Mouse (Mus musculus) forebrain, embryonic 15.5 days (tissue): ENCODE measurements around the gene Myom1. TPM values are rescaled to one million over a fixed set of nuclear protein-coding genes. Genes with fewer than 3 reads are reported as not detected.

Source experiments
- ATAC-seq: fragments of 200-750 bp; cut with Nextera tagmentation; replicated peaks from 2 replicates; pipeline ENCODE4 v1.8.0; 2017; ENCODE audit warnings: mild to moderate bottlenecking, moderate TSS enrichment, moderate library complexity
- H3K27ac ChIP-seq: fragments of 300-500 bp; sonication (generic); replicated peaks from 2 replicates; pipeline ENCODE4 v1.5.1; 2015; ENCODE audit warnings: mild to moderate bottlenecking, inconsistent platforms
- H3K27me3 ChIP-seq: fragments of 300-500 bp; sonication (generic); 2 replicates; pipeline ENCODE4 v1.6.1; 2015; ENCODE audit warnings: inconsistent platforms
- H3K36me3 ChIP-seq: fragments of 300-500 bp; sonication (generic); 2 replicates; pipeline ENCODE4 v1.6.1; 2015; ENCODE audit warnings: mild to moderate bottlenecking, inconsistent platforms
- H3K4me1 ChIP-seq: fragments of 300-500 bp; sonication (generic); 2 replicates; pipeline ENCODE4 v1.6.1; 2015; ENCODE audit warnings: inconsistent platforms
- H3K4me2 ChIP-seq: fragments of 300-500 bp; sonication (generic); replicated peaks from 2 replicates; pipeline ENCODE4 v1.6.1; 2015; ENCODE audit warnings: mild to moderate bottlenecking, inconsistent platforms
- H3K4me3 ChIP-seq: fragments of 300-500 bp; sonication (generic); 2 replicates; pipeline ENCODE4 v1.5.1; 2015; ENCODE audit warnings: mild to moderate bottlenecking, inconsistent platforms
- H3K9ac ChIP-seq: fragments of 300-500 bp; sonication (generic); replicated peaks from 2 replicates; pipeline ENCODE4 v1.6.1; 2015; ENCODE audit warnings: mild to moderate bottlenecking, inconsistent platforms
- H3K9me3 ChIP-seq: fragments of 300-500 bp; sonication (generic); 2 replicates; pipeline ENCODE4 v1.6.1; 2016; ENCODE audit warnings: inconsistent platforms
- whole genome bisulfite sequencing: fragments of 180-500 bp; shearing (Covaris S2); methylation state at CpG from one replicate; pipeline ENCODE4 v1.1.7; 2015; ENCODE audit warnings: mixed read lengths; 5-methylcytosine and 5-hydroxymethylcytosine counted together
- polyA plus RNA-seq: library from polyadenylated mRNA; unstranded; fragments of >200 nt; fragmentation: Nextera tagmentation; extraction: Ambion mirVana; gene quantifications from 2 replicates; pipeline ENCODE4 v1.2.1, GENCODE M21; 2015

Myom1 gene
- polyA plus RNA-seq, 1 experiment from 2014 or later = 1.7 TPM

DNA sequence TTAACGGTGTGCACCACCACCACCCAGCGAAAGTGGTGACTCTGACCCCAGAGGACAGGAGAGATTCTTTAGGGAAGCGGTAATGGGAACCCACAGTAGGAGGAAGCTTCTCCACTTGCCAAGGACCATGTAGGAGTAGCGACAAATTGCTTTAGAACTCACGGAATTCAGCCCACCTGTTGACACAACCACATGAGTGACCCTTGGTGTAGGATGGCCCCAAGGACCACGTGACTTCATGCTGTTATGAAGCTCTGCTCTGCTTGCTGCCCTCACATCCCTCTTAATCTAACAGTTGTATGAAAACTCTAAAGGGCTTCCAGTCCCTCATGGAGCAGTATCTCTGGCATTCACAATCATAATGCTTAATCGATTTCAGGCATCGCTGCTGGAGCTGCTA, 46.9 kb downstream of the Myom1 start:
- H3K4me1 ChIP-seq = no peaks in the 10 kb centered on the region
- no peak for ATAC-seq
- H3K4me3 ChIP-seq = no peak overlapping the region
- H3K9ac ChIP-seq = no peak overlapping the region
- no peak overlapping the region for H3K4me2 ChIP-seq
- WGBS = 89% methylated on average over 8 of the region's 8 CpGs
- H3K27ac ChIP-seq = no peak overlapping the region
- no peaks in the 10 kb centered on the region for H3K27me3 ChIP-seq
- H3K36me3 ChIP-seq = no peaks in the 10 kb centered on the region
- no peaks in the 10 kb centered on the region for H3K9me3 ChIP-seq

DNA sequence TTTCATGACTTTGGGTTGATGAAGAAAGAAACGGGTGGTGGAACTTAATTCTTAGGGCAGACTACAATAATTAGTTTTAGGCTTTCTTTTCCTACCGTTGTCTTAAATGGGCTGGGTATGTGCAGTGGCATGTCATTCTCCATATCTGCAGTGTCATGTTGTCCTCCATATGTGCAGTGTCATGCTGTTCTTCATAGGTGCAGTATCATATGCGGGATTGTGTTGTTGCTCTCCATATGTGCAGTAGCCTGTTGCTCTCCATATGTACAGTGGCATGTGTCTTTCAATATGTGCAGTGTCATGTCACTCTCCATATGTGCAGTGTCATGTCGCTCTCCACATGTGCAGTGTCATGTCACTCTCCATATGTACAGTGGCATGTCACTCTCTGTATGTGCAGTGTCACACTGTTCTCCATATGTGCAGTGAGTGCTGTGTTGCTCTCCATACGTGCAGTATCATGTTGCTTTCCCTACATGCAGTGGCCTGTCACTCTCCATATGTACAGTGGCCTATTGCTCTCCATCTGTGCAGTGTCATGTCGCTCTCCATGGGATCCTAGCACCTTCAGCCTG, 50.8 kb downstream of the Myom1 start:
- no peak overlapping the region for H3K4me2 ChIP-seq
- no peaks in the 10 kb centered on the region for H3K4me1 ChIP-seq
- H3K27me3 ChIP-seq = no peaks in the 10 kb centered on the region
- no peak for ATAC-seq
- no peaks in the 10 kb centered on the region for H3K36me3 ChIP-seq
- H3K9ac ChIP-seq = no peak overlapping the region
- H3K4me3 ChIP-seq = no peak overlapping the region
- WGBS = 81% methylated on average over 6 of the region's 6 CpGs
- no peak overlapping the region for H3K27ac ChIP-seq
- no peaks in the 10 kb centered on the region for H3K9me3 ChIP-seq

DNA sequence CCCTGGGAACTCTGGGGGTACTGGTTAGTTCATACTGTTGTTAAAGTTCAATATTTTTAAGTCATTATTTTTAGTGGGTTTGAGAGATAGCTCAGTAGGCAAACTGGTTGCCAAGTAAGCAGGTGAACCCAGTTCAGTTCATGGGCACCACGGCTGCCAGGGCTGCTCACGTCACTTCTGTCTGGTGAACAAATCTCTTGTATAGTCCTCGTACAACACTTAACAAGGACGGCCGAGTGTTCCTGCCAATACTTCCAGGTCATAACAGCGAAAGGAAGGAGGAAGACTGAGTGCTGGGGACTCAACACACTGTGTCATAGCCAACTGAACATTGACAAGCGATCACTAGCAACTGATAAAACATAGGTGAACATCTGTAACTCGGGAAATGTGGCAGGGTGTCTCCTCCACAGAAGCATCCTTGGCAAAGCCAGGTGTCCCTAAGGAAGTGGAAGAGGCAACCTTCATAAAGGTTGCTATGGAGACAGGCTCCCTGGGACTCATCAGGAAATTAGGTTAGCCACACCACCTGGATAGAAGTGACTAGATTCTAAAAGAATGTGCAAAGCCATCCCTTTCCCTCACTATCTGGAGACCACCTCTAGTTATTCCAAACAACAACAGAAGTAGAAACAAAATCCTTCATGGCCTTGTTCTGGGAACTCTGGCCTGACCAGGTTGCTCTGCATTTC, 52.9 kb downstream of the Myom1 start:
- H3K27ac ChIP-seq = no peak overlapping the region
- WGBS = 88% methylated on average over 8 of the region's 8 CpGs

DNA sequence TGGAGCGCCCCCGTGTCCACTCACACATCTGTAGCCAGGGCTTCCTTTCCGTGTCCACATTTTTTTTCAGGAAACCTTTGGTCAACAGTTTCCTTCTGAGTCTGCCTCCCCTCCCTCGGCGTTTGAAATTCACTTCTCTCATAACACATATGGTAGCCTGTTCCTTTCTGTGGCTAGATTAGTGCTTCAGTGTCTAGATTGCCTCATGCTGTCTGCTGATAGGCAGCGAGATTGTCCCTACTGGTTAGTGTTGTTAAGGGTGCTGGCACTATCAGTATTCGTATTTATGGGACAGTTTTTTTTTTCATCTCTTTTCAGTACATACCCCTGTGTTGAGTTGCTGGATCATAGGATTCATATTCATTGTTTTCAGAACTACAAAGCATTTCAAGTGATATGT, 54.0 kb downstream of the Myom1 start:
- Histone ChIP-seq H3K27me3 (no peaks in the 10 kb centered on the region), H3K4me1 (no peaks in the 10 kb centered on the region), H3K4me3 (no peak overlapping the region), H3K9ac (no peak overlapping the region), H3K36me3 (no peaks in the 10 kb centered on the region), H3K9me3 (no peaks in the 10 kb centered on the region), H3K27ac (no peak overlapping the region), H3K4me2 (no peak overlapping the region)
- WGBS = 83% methylated on average over 7 of the region's 7 CpGs
- ATAC-seq = no peak

More for the DNA sequence above, 52.9 kb downstream of the Myom1 start:
- ATAC-seq = no peak
- Histone ChIP-seq H3K9ac (no peak overlapping the region), H3K36me3 (no peaks in the 10 kb centered on the region), H3K4me3 (no peak overlapping the region), H3K9me3 (no peaks in the 10 kb centered on the region), H3K4me2 (no peak overlapping the region), H3K27me3 (no peaks in the 10 kb centered on the region), H3K4me1 (no peaks in the 10 kb centered on the region)

DNA sequence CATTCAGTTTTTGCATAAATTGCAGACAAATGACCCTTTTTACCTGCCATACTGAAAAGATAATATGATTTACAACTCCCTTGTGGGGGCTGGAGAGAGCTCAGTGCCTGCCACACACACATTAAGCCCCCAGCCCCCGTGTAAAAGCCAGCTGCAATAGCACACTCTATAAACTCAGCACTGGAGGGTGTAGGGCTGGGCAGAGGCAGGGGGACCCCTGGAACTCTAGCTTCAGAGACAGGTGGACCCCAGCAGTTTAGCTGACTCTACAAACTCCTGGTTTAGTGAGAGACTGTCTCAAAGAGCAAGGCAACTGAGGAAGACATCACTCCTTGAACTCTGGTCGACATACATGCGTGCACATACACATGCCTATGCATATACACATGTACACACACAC, 55.3 kb downstream of the Myom1 start:
- H3K9me3 ChIP-seq = no peaks in the 10 kb centered on the region
- no peaks in the 10 kb centered on the region for H3K4me1 ChIP-seq
- 87% methylated on average over 3 of the region's 3 CpGs for WGBS
- H3K9ac ChIP-seq = no peak overlapping the region
- H3K27ac ChIP-seq = no peak overlapping the region
- ATAC-seq = no peak
- H3K27me3 ChIP-seq = no peaks in the 10 kb centered on the region
- no peaks in the 10 kb centered on the region for H3K36me3 ChIP-seq
- no peak overlapping the region for H3K4me3 ChIP-seq
- no peak overlapping the region for H3K4me2 ChIP-seq

DNA sequence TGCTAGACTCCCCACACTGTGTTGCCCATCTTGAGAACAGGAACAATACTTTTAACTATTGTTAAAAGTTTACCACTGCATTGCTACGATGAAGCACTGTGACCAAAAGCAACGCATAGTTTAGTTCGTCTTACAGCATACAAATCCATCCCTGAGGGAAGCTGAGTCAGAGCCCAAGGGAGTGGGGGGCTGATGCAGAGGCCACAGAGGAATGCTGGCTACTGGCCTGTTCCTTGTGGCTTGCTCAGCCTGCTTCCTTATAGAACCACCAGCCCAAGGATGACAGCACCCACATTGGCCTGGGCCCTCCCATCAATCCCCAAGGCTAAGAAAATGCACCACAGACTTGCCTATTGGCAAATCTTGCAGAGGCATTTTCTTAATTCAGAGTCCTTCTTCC, 56.8 kb downstream of the Myom1 start:
- no peaks in the 10 kb centered on the region for H3K36me3 ChIP-seq
- 86% methylated on average over 3 of the region's 3 CpGs for WGBS
- H3K9me3 ChIP-seq = no peaks in the 10 kb centered on the region
- ATAC-seq = no peak
- no peak overlapping the region for H3K4me2 ChIP-seq
- no peak overlapping the region for H3K9ac ChIP-seq
- no peak overlapping the region for H3K27ac ChIP-seq
- H3K4me1 ChIP-seq = no peaks in the 10 kb centered on the region
- no peaks in the 10 kb centered on the region for H3K27me3 ChIP-seq
- no peak overlapping the region for H3K4me3 ChIP-seq

DNA sequence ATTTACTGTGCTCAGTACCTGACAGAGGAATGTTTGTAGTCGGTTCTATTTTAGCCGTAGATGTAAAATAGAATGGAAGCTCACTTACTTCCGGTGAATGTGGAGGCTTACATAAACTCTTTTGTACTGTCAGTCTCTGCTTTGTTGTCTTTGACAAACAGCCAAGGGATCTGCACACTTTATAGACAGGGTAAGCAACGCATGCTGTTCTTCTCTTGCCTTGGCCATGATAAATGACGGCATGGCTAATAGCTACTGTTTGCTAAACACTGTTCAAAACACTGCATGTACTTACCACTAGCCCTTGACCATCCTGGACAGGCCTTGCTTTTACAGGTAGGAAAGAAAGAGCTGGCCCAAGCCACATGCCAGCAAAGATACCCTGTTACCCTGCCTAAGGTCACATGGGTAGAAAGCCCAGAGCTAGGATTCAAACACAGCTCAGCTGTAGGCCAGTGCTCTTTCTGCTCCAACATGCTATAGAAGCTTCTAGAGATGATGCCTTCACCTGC, 59.7 kb downstream of the Myom1 start:
- no peaks in the 10 kb centered on the region for H3K4me1 ChIP-seq
- no peak overlapping the region for H3K27ac ChIP-seq
- ATAC-seq = no peak
- no peaks in the 10 kb centered on the region for H3K36me3 ChIP-seq
- no peak overlapping the region for H3K4me3 ChIP-seq
- H3K9me3 ChIP-seq = no peaks in the 10 kb centered on the region
- H3K9ac ChIP-seq = no peak overlapping the region
- 59% methylated on average over 5 of the region's 5 CpGs for WGBS
- H3K27me3 ChIP-seq = no peaks in the 10 kb centered on the region
- no peak overlapping the region for H3K4me2 ChIP-seq

DNA sequence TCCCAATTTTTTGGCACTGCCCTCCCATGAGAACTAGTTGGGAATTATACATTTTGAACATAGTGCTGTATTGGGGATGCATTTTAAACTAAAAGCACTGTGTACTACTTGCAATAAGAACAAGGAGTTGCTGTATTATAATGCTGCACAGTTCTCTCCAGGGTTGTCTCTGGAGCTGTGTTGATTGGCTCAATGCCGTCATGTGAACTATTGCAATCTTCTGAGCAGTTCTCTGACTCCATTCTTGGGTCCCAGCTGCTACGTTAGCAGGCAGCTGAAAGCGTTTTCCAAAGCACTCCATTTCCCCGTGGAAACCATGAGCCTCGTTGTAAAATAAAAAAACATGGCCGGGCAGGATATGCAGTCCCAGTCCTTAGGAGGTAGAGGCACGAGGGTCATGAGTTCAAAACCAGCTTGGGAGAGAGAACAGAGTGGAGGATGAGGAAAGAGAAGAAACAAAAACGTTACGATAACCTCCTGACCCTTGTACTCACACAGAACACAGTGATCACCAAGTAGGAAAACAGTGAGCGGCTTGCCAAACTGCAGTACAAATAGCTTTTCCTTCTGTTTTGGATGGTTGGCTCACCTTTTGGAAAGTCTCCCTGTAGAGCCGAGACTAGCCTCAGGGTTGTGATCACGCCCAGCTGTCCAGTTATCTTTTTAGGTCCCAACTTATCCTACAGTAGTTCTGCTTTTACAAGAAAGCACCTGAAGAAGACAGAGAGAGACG, 60.6 kb downstream of the Myom1 start:
- Histone ChIP-seq H3K27ac (no peak overlapping the region), H3K9me3 (no peaks in the 10 kb centered on the region), H3K9ac (no peak overlapping the region), H3K27me3 (no peaks in the 10 kb centered on the region), H3K36me3 (no peaks in the 10 kb centered on the region), H3K4me1 (no peaks in the 10 kb centered on the region), H3K4me2 (no peak overlapping the region), H3K4me3 (no peak overlapping the region)
- WGBS = 75% methylated on average over 13 of the region's 13 CpGs
- ATAC-seq = no peak

DNA sequence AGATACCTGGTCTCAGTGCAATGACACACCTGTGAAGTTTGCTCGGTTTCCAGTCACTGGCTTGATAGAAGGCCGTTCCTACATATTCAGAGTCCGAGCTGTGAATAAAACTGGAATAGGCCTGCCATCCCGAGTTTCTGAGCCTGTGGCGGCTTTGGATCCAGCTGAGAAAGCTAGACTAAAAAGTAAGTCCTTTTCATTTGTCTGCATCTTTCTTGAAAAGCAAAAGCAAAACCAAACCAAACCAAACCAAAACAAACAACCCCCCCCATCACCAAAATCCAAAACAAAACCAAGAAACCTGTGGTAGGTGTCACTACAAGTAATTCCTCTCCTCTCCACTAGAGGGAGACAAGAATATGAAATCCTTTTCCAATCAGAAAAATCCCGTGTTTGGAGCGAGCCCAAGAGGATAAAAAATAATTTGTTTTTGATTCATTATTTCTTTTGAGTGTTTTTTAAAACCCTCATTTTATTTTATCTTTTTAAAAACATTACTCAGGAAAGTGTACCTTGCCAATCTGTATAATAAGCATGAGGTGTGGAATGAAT, 62.1 kb downstream of the Myom1 start:
- Histone ChIP-seq H3K9me3 (no peaks in the 10 kb centered on the region), H3K9ac (no peak overlapping the region), H3K27ac (no peak overlapping the region), H3K4me3 (no peak overlapping the region), H3K27me3 (no peaks in the 10 kb centered on the region), H3K4me2 (no peak overlapping the region), H3K4me1 (no peaks in the 10 kb centered on the region), H3K36me3 (no peaks in the 10 kb centered on the region)
- ATAC-seq = no peak
- WGBS = 63% methylated on average over 7 of the region's 7 CpGs

DNA sequence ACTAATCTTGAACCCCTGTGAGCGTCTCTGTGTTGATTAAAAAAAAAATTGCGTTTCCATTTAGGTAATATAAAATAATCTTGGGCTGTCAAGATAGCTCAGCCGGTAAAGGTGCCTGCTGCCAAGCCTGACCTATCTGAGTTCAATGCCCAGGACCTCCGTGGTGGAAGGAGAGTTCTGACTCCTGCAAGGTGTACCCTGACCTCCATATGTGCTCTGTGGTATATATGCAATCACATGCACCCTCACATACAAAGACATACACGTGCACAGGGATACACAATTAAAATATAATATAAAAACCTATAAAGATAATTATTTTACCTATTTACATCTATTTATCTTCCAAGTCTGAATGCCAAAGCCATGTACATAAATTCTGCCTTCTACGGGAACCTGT, 62.7 kb downstream of the Myom1 start:
- ATAC-seq = no peak
- Histone ChIP-seq H3K27ac (no peak overlapping the region), H3K4me3 (no peak overlapping the region), H3K4me2 (no peak overlapping the region), H3K9me3 (no peaks in the 10 kb centered on the region), H3K36me3 (no peaks in the 10 kb centered on the region), H3K9ac (no peak overlapping the region), H3K4me1 (no peaks in the 10 kb centered on the region), H3K27me3 (no peaks in the 10 kb centered on the region)
- 82% methylated on average over 6 of the region's 6 CpGs for WGBS

DNA sequence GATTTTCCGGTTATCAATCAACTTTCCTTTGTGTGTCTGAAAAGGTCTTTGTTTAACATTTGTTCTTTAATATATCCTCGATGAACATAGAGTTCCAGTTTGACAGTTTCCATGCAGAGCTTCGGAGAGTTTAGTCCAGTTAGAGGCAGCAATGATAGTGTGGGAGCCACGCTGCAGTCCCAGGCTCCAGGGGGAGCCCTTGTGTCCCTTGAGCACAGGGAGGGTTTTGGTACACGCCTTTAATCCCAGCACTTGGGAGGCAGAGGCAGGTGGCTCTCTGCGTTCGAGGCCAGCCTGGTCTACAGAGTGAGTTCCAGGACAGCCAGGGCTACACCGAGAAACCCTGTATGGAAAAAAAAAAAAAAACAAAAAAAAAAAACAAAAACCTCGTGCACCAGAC, 66.7 kb downstream of the Myom1 start:
- WGBS = 87% methylated on average over 9 of the region's 9 CpGs
- Histone ChIP-seq H3K9ac (no peak overlapping the region), H3K4me3 (no peak overlapping the region), H3K27me3 (no peaks in the 10 kb centered on the region), H3K9me3 (no peaks in the 10 kb centered on the region), H3K27ac (no peak overlapping the region), H3K4me2 (no peak overlapping the region), H3K36me3 (no peaks in the 10 kb centered on the region), H3K4me1 (no peaks in the 10 kb centered on the region)
- ATAC-seq = no peak

DNA sequence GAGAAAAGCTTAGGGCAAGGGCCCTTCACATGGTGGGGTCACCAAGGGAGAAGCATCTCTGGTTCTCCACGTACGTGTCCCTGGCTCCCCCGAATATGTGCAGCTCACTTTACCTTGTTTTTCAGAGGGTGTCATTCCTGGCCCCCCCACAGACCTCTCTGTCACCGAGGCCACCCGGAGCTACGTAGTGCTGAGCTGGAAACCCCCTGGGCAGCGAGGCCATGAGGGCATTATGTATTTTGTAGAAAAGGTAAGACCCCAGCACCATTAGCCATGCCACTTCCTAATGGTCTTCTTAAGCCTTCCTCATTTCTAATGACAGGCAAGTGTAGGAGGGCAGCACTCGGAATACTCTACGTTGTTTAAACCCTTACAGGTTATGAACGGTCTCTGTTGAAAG, 69.5 kb downstream of the Myom1 start:
- Histone ChIP-seq H3K4me2 (no peak overlapping the region), H3K9me3 (no peaks in the 10 kb centered on the region), H3K27ac (no peak overlapping the region), H3K4me1 (no peaks in the 10 kb centered on the region), H3K4me3 (no peak overlapping the region), H3K9ac (no peak overlapping the region), H3K36me3 (no peaks in the 10 kb centered on the region), H3K27me3 (no peaks in the 10 kb centered on the region)
- no peak for ATAC-seq
- WGBS = 91% methylated on average over 10 of the region's 10 CpGs
